Mouse (Mus musculus): ENCODE measurements around the gene Ier5. TPM values are rescaled to one million over a fixed set of nuclear protein-coding genes. Genes with fewer than 3 reads are reported as not detected.

Ier5 gene
- polyA plus RNA-seq, 1 experiment from 2014 or later, result 9.4 TPM

DNA sequence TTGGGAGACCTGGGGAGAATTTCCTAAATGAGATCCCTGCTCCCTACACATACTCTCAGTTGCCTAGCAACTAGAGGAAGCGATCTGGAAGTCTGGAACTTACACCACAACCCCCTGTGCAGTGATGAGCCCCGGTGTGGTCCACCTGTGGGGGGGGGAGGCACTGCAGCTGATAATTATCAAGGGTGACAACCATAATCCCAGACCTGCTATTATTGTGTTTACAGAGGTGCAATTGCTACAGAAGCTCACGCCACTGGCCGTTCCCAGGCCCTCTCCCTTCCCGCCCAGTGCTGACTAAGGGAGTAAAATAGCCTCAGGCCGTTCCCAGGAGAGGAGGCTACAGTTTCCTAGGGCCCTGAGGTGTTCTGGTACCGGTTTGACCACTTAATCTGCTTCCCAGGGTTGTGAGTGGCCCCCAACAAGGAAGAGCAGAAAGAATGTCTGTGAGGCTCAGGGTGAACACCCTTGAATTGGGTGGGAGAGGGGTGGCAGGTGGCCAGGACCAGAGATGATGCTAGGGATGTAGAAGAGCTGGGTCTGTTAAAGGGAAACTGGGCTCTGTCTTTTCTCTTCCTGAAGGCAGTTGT lies 28.1 kb downstream of the Ier5 start:
- Histone ChIP-seq H3K27me3 (0 out of 2 replicates have a peak, but pooled peaks cover 4% of the 10 kb centered on the region), H3K9ac (replicated peaks) (no peak overlapping the region), H3K9me3 (peaks cover 4% of the 10 kb centered on the region; the same call in 1 of the 2 replicates), H3K36me3 (no peaks in the 10 kb centered on the region), H3K4me1 (replicated peaks) (peaks cover 36% of the 10 kb centered on the region), H3K4me2 (replicated peaks) (no peak overlapping the region), H3K4me3 (replicated peaks) (no peak overlapping the region), H3K27ac (no peak overlapping the region)
- WGBS, result 23% methylated on average over 7 of the region's 7 CpGs
- peak; percentile 53; the same call in 1 of the 2 replicates for ATAC-seq

DNA sequence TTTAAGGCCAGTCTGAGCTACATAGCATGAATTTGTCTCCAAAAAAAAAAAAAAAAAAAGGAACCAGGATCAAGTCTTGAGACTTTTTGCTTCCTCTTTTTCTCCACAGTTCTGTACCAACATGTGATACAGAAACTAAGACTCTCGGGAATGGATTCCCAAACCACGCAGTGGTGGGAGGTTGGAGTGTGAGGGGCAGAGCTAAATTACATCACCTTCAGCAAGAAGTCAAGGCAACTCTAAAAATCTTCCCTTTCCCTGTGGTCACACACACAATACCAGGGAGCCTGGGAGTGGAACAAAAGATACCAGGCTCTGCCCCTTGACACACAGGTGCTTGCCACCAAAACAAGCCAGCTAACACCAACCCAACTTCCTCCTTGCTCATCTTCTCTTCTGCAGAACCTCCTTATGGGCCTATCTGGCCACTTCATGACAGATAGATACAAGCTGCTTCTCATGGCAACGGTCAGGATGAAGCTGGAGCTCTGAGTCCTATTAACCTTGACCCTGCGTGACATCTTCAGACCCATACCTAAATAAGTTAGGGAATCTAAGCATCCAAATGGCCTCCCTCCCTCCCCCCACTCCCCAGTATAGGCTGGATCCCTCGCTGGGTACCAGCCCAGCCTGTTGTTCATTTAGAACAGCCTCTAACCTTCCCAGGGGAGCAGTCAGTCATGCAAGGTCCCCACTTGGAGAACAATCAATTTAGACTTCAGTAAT lies 28.7 kb downstream of the Ier5 start:
- ATAC-seq, result no peak
- H3K27ac ChIP-seq, result no peak overlapping the region
- H3K4me3 ChIP-seq (replicated peaks), result no peak overlapping the region
- H3K4me1 ChIP-seq (replicated peaks), result peaks cover 36% of the 10 kb centered on the region
- no peak overlapping the region for H3K4me2 ChIP-seq (replicated peaks)
- no peaks in the 10 kb centered on the region for H3K36me3 ChIP-seq
- WGBS, result 55% methylated on average over 5 of the region's 5 CpGs
- H3K9ac ChIP-seq (replicated peaks), result no peak overlapping the region
- H3K27me3 ChIP-seq, result 0 out of 2 replicates have a peak, but pooled peaks cover 4% of the 10 kb centered on the region
- no peaks in the 10 kb centered on the region for H3K9me3 ChIP-seq

DNA sequence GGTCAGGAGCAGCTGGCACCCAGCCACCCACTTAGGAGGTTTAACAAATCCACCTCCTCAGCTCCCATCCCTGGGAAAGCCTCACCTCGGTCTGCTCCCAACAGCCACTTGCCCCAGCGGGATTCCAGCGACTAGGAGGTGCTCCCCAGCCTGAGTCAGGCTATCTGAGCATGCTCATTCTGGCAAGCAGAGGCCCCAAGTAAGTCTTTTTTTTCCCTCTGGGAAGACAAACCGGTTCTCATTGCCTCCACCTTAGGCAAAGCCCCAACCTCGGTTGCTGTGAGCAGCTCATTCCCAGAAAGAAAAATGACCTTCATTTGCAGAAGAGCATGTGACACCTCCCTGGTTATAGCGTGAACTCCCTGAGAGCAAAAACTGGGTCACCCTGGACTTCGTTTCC lies 29.7 kb downstream of the Ier5 start:
- Histone ChIP-seq H3K4me3 (replicated peaks) (no peak overlapping the region), H3K27me3 (0 out of 2 replicates have a peak, but pooled peaks cover 4% of the 10 kb centered on the region), H3K4me1 (replicated peaks) (peaks cover 36% of the 10 kb centered on the region), H3K9me3 (no peaks in the 10 kb centered on the region), H3K4me2 (replicated peaks) (no peak overlapping the region), H3K9ac (replicated peaks) (no peak overlapping the region), H3K36me3 (no peaks in the 10 kb centered on the region), H3K27ac (no peak overlapping the region)
- ATAC-seq, result no peak
- 64% methylated on average over 7 of the region's 7 CpGs for WGBS

DNA sequence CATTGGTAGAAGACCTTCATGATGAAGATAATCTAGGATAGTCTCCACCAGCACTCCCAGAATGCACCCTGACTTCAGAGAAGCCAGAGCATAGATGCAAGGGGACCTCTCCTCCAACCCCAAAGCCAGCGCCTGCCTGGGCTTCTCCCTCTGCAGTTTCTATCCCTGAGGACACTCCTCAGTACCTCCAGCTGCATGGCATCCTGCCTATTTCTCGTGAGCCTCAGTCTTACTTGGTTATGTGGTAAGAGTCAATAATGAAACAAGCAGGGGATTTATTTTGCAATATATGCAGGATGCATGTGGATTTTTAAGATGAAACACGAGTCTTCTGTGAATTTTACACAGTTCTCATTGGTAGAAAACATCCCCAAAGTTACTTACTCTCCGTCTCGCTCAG lies 33.2 kb downstream of the Ier5 start:
- Histone ChIP-seq H3K4me2 (replicated peaks) (no peak overlapping the region), H3K36me3 (no peaks in the 10 kb centered on the region), H3K4me3 (replicated peaks) (no peak overlapping the region), H3K27ac (no peak overlapping the region), H3K27me3 (0 out of 2 replicates have a peak, but pooled peaks cover 3% of the 10 kb centered on the region), H3K4me1 (replicated peaks) (peaks cover 11% of the 10 kb centered on the region), H3K9me3 (no peaks in the 10 kb centered on the region), H3K9ac (replicated peaks) (no peak overlapping the region)
- WGBS, result 82% methylated on average over 5 of the region's 5 CpGs
- no peak for ATAC-seq

DNA sequence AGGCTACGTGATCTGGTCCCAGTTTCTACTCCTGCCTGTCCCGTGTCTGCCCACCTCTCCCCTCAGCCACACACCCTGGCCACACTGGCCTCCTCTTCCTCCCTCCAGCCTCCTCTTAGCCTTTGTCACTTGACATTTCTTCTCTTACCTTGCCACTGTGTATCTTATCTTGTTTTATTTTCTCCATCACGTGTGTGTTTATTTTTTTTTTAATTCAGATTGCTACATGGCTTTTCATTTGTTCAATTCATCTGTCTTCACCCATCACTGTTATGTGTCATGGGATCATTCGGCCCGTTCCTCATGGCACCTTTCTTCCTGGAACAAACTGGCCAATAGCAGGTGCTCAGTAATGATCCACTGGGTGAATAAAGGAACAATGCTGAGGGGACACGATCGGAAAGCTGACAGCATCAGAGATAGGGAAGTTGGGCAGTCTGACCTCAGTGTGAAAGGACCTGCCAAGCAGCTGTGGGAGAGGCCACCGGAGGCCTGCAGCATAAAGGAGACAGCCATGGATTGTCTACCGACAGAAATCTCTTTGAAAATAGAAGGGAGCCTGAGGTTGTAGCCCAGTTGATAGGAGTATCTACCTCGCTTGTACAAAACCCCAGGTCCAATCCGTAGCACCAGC lies 34.3 kb downstream of the Ier5 start:
- Histone ChIP-seq H3K9ac (replicated peaks) (no peak overlapping the region), H3K9me3 (no peaks in the 10 kb centered on the region), H3K36me3 (no peaks in the 10 kb centered on the region), H3K27ac (no peak overlapping the region), H3K4me2 (replicated peaks) (no peak overlapping the region), H3K27me3 (0 out of 2 replicates have a peak, but pooled peaks cover 3% of the 10 kb centered on the region), H3K4me1 (replicated peaks) (peaks cover 14% of the 10 kb centered on the region), H3K4me3 (replicated peaks) (no peak overlapping the region)
- ATAC-seq, result no peak
- WGBS, result 76% methylated on average over 11 of the region's 11 CpGs

DNA sequence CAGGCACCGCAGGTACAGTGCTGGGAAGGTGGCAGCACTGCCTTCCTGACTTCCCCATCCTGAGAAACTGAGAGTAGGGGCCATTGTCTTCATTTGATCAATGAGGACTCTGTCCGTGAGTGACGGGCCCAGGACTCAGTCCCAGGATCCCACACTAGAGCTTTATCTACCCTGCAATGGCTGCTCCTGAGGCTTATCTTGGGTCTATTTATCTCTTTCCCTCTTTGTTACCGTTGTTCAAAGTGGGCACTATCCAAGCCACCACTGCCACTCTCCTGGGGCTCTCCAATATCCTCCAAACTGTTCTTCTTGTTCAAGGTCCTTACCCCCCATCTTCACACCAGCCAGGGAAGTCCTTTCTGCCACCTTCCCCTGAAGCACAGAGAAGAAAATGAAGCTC lies 34.8 kb downstream of the Ier5 start:
- no peak for ATAC-seq
- H3K4me1 ChIP-seq (replicated peaks), result peaks cover 19% of the 10 kb centered on the region

DNA sequence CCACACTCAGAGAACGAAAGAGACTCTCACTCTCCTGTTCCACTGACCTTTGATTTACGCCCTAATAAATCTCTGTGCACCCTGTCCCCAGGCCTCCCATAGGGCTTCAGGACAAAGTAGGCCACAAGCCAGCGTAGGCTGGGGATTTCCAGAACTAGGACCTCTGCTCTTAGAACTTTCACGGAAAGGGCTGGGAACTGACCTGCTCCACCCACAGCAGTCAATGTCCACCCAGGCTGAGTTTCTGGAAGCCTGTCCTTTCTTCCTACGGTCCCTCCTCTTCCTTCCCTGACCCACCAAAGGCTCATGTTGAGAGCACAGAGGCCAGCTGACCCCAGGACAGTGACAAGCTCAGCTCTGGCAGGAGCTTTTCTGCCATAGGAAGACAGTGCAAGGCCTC lies 35.3 kb downstream of the Ier5 start:
- 87% methylated on average over 5 of the region's 5 CpGs for WGBS
- H3K9me3 ChIP-seq, result no peaks in the 10 kb centered on the region

More for the DNA sequence above, 34.8 kb downstream of the Ier5 start:
- Histone ChIP-seq H3K27ac (no peak overlapping the region), H3K9ac (replicated peaks) (no peak overlapping the region), H3K4me3 (replicated peaks) (no peak overlapping the region), H3K4me2 (replicated peaks) (no peak overlapping the region), H3K27me3 (0 out of 2 replicates have a peak, but pooled peaks cover 3% of the 10 kb centered on the region), H3K9me3 (no peaks in the 10 kb centered on the region), H3K36me3 (no peaks in the 10 kb centered on the region)
- 71% methylated on average over 4 of the region's 4 CpGs for WGBS

DNA sequence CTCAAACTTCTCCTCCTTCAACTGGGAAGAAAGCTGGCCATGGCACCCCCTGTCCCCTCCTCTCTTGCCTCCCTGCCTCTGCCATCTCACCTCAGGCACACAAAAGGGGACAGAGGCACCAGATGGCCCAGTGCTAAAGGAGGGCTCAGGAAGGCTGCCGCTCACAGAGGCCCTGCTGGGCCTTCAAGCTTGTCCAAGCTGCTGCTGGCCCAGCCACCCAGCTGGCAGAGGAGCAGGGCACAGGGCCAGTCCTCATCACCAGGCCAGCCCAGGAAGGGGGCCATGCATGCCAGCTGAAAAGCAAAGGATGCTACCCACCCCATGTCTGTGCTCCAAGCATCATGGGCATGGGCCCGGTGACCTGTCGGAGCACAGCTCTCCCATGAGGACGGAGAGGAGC lies 36.5 kb downstream of the Ier5 start:
- Histone ChIP-seq H3K4me1 (replicated peaks) (peaks cover 24% of the 10 kb centered on the region), H3K27ac (no peak overlapping the region; the same call in 1 of the 2 replicates), H3K27me3 (0 out of 2 replicates have a peak, but pooled peaks cover 3% of the 10 kb centered on the region), H3K36me3 (no peaks in the 10 kb centered on the region), H3K9ac (replicated peaks) (no peak overlapping the region), H3K4me3 (replicated peaks) (no peak overlapping the region), H3K9me3 (no peaks in the 10 kb centered on the region), H3K4me2 (replicated peaks) (no peak overlapping the region)
- peak; percentile 53; the same call in 1 of the 2 replicates for ATAC-seq
- 80% methylated on average over 4 of the region's 4 CpGs for WGBS

More for the DNA sequence above, 35.3 kb downstream of the Ier5 start:
- Histone ChIP-seq H3K4me2 (replicated peaks) (no peak overlapping the region), H3K4me3 (replicated peaks) (no peak overlapping the region), H3K27me3 (0 out of 2 replicates have a peak, but pooled peaks cover 3% of the 10 kb centered on the region), H3K36me3 (no peaks in the 10 kb centered on the region), H3K9ac (replicated peaks) (no peak overlapping the region), H3K27ac (no peak overlapping the region), H3K4me1 (replicated peaks) (peaks cover 21% of the 10 kb centered on the region)
- no peak for ATAC-seq

DNA sequence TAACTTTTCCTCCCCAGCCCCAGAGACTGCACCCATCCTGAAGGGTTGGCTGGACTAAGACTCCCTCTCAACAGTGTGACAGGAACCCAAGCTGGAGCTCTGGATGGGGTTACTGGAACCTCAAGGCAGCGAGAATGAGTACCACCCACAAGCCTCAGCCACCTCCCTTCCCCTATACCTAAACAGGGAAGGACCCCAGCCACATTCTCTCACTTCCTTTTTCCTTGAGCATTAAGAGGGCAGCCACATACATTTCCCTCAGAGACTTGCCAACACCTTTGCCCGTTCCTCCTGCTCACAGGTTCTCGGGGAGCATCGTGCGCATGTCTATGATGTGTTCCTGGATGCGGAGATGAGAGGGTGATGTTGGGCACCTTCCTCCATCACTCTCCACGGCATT lies 37.4 kb downstream of the Ier5 start:
- Histone ChIP-seq H3K4me1 (replicated peaks) (peaks cover 26% of the 10 kb centered on the region), H3K36me3 (no peaks in the 10 kb centered on the region), H3K4me2 (replicated peaks) (no peak overlapping the region), H3K9me3 (no peaks in the 10 kb centered on the region), H3K27ac (no peak overlapping the region), H3K9ac (replicated peaks) (no peak overlapping the region), H3K27me3 (0 out of 2 replicates have a peak, but pooled peaks cover 3% of the 10 kb centered on the region), H3K4me3 (replicated peaks) (no peak overlapping the region)
- 92% methylated on average over 7 of the region's 7 CpGs for WGBS
- ATAC-seq, result no peak

DNA sequence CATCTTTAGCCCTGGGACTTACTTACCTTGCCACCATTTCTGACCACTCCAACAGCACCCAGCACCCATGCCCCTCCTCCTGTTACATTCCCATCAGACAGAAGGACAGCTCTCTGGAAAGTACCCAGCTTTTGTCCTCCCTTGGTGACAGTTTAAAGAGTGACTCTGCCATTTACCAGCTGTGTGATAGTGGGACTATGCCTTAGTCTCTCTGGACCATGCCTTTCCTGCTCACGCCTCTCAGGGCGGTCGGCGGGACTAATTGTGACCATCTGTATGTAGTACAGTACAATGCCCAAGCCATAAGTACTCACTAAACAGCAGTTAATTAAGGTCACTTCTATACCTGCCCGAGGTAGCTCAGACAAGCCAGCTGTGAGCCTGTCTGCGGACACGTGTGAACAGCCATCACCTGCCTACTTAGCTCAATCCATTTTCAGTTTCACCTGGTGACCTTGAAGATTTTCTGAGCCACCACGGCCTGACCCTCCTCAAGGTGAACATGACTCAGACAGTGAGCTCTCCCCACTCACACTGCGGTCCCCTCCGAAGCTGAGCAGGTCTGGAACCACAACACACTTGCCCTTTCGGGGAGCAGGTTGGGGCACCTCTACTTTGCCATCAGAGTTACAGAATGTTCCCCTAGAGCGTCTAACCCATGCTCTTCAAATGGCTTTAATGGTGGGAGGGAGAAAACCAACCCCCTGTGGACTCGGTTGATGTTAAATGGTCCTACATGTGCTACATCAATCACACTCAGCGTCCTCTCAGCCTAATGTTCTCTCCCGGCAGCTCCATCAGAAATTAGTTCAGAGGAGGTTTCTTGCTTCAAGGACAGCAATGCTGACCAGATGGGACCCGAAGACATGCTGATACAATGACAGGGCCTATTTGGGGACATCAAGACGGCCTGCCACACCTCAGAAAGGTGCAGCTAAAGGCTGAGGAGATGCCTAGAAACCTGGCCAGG lies 38.3 kb downstream of the Ier5 start:
- Histone ChIP-seq H3K9me3 (no peaks in the 10 kb centered on the region), H3K27ac (no peak overlapping the region), H3K4me3 (replicated peaks) (no peak overlapping the region), H3K4me2 (replicated peaks) (no peak overlapping the region), H3K9ac (replicated peaks) (no peak overlapping the region), H3K4me1 (replicated peaks) (peaks cover 28% of the 10 kb centered on the region), H3K27me3 (0 out of 2 replicates have a peak, but pooled peaks cover 3% of the 10 kb centered on the region), H3K36me3 (no peaks in the 10 kb centered on the region)
- 85% methylated on average over 17 of the region's 17 CpGs for WGBS
- 0 out of 2 replicates have a peak, but pooled peaks have one; percentile 43 for ATAC-seq

DNA sequence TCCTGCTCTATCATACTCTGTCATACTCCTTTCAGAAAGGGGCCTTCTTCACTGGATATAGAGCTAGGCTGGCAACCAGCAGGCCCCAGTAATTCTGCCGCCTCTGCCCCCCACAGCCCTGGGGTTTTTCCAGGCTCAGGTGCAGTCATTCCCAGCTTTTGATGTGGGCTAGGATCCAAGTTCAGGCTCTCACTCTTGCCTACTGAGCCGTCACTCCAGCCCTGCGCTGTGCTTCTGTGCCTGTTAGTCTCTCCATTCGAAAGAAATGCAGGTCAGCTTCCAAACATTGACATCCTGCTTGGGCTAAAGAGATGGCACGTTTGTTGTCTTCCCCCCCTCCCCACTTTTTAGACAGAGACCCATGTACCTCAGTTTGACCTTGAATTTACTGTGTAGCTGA lies 39.2 kb downstream of the Ier5 start:
- Histone ChIP-seq H3K4me3 (replicated peaks) (no peak overlapping the region), H3K4me2 (replicated peaks) (no peak overlapping the region), H3K27me3 (peaks cover 3% of the 10 kb centered on the region; the same call in 1 of the 2 replicates), H3K9ac (replicated peaks) (no peak overlapping the region; the same call in 1 of the 2 replicates), H3K27ac (no peak overlapping the region), H3K36me3 (no peaks in the 10 kb centered on the region), H3K4me1 (replicated peaks) (peaks cover 31% of the 10 kb centered on the region), H3K9me3 (no peaks in the 10 kb centered on the region)
- no peak for ATAC-seq
- WGBS, result 66% methylated on average over 5 of the region's 5 CpGs

Measured in midbrain, embryonic 13.5 days (tissue).